Mouse (Mus musculus): ENCODE measurements at regions not wholly inside any gene's neighbourhood (a gene's known extent, or its start where the extent isn't known, plus 50 kb on each side); places are given as distances from the start of the nearest gene placed in this dataset.
"Not testable (repeated sequence)": the region's sequence is repeated elsewhere in the genome, so short reads cannot be mapped to it uniquely, and the experiment has no call there.

DNA sequence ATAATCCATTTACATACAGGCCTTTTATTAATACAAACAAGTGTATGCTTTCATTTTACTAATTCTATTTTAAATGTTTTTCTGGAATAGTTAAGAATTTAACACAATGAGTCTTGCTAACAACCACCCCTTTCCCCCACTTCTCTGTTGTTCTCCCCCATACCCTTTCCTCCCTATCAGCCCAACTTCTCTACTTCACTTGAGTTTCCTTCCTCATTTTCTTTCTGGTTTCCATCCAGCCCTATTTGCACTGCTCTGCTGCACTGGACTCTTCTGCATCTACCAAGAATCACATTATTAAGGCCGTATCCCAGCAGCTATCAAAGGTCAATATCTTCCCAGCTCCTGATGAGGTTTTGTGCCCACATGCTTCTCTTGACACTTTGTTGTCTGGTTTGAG, 145.9 kb downstream of the Fam174a start:
- H3K4me3 ChIP-seq (ENCODE audit: insufficient read depth in 1 of 2, low read depth in 1 of 2, low read length in 2 of 2, poor library complexity in 1 of 2, severe bottlenecking in 1 of 2) = no peak overlapping the region
- no peaks in the 10 kb centered on the region for H3K4me1 ChIP-seq (ENCODE audit: control insufficient read depth in 2 of 2, insufficient read depth in 2 of 2, low read length in 2 of 2, poor library complexity in 1 of 2)
- H3K9me3 ChIP-seq (ENCODE audit: control insufficient read depth, insufficient read depth, low read depth, low read length) = no peaks in the 10 kb centered on the region
- TF ChIP-seq ZNF384 (IDR thresholded peaks at IDR 0.05; ENCODE audit: low read depth, low read length) = no peak
- no peak for TF ChIP-seq ZC3H11A (IDR thresholded peaks at IDR 0.05; ENCODE audit: borderline replicate concordance, low read depth, low read length)
- TF ChIP-seq MAFK (IDR thresholded peaks at IDR 0.05; ENCODE audit: insufficient read depth, low read depth, low read length) = no peak
- no peak for TF ChIP-seq HCFC1 (IDR thresholded peaks at IDR 0.05; ENCODE audit: borderline replicate concordance, insufficient read depth, low read length)
- TF ChIP-seq CHD2 (IDR thresholded peaks at IDR 0.05; ENCODE audit: low read depth, low read length) = no peak
- H3K9ac ChIP-seq (ENCODE audit: insufficient read depth, low read depth, low read length, poor library complexity, severe bottlenecking) = no peak overlapping the region
- H3K36me3 ChIP-seq (ENCODE audit: control insufficient read depth, insufficient read depth, low read length, poor library complexity, severe bottlenecking) = no peaks in the 10 kb centered on the region
- no peak overlapping the region for H3K27ac ChIP-seq (ENCODE audit: insufficient read depth, low read depth, low read length, poor library complexity, severe bottlenecking)
- in situ Hi-C loops (cut with MboI; ENCODE audit: low sequenced_read_pairs in 2 of 2, unreplicated experiment in 2 of 2) = no loop called here
- no peak for DNase-seq (ENCODE audit: low read depth, low spot score)

- no peak overlapping the region for H3K27ac ChIP-seq (ENCODE audit: insufficient read depth, low read depth, low read length, poor library complexity, severe bottlenecking)
- H3K9me3 ChIP-seq (ENCODE audit: control insufficient read depth, insufficient read depth, low read depth, low read length) = no peaks in the 10 kb centered on the region
- no peak overlapping the region for H3K9ac ChIP-seq (ENCODE audit: insufficient read depth, low read depth, low read length, poor library complexity, severe bottlenecking)
- no peak for TF ChIP-seq CHD2 (IDR thresholded peaks at IDR 0.05; ENCODE audit: low read depth, low read length)
- no peak for TF ChIP-seq ZNF384 (IDR thresholded peaks at IDR 0.05; ENCODE audit: low read depth, low read length)
- TF ChIP-seq HCFC1 (IDR thresholded peaks at IDR 0.05; ENCODE audit: borderline replicate concordance, insufficient read depth, low read length) = no peak
- no peak for TF ChIP-seq ZC3H11A (IDR thresholded peaks at IDR 0.05; ENCODE audit: borderline replicate concordance, low read depth, low read length)
- TF ChIP-seq MAFK (IDR thresholded peaks at IDR 0.05; ENCODE audit: insufficient read depth, low read depth, low read length) = no peak
- no peak for DNase-seq (ENCODE audit: low read depth, low spot score)
- in situ Hi-C loops (cut with MboI; ENCODE audit: low sequenced_read_pairs in 2 of 2, unreplicated experiment in 2 of 2) = no loop called here
- H3K36me3 ChIP-seq (ENCODE audit: control insufficient read depth, insufficient read depth, low read length, poor library complexity, severe bottlenecking) = no peaks in the 10 kb centered on the region
- no peaks in the 10 kb centered on the region for H3K4me1 ChIP-seq (ENCODE audit: control insufficient read depth in 2 of 2, insufficient read depth in 2 of 2, low read length in 2 of 2, poor library complexity in 1 of 2)
- no peak overlapping the region for H3K4me3 ChIP-seq (ENCODE audit: insufficient read depth in 1 of 2, low read depth in 1 of 2, low read length in 2 of 2, poor library complexity in 1 of 2, severe bottlenecking in 1 of 2)
Observed at GRCm38 (mm10) chr1:95468095-95468494, 154.7 kb downstream of the Fam174a start.

- Histone ChIP-seq H3K4me1 (ENCODE audit: control insufficient read depth in 2 of 2, insufficient read depth in 2 of 2, low read length in 2 of 2, poor library complexity in 1 of 2) (no peaks in the 10 kb centered on the region), H3K36me3 (ENCODE audit: control insufficient read depth, insufficient read depth, low read length, poor library complexity, severe bottlenecking) (no peaks in the 10 kb centered on the region), H3K4me3 (ENCODE audit: insufficient read depth in 1 of 2, low read depth in 1 of 2, low read length in 2 of 2, poor library complexity in 1 of 2, severe bottlenecking in 1 of 2) (no peak overlapping the region), H3K9ac (ENCODE audit: insufficient read depth, low read depth, low read length, poor library complexity, severe bottlenecking) (no peak overlapping the region), H3K9me3 (ENCODE audit: control insufficient read depth, insufficient read depth, low read depth, low read length) (no peaks in the 10 kb centered on the region), H3K27ac (ENCODE audit: insufficient read depth, low read depth, low read length, poor library complexity, severe bottlenecking) (no peak overlapping the region)
- in situ Hi-C loops (cut with MboI; ENCODE audit: low sequenced_read_pairs in 2 of 2, unreplicated experiment in 2 of 2) = no loop called here
- no peak for DNase-seq (ENCODE audit: low read depth, low spot score)
- TF ChIP-seq MAFK (IDR thresholded peaks at IDR 0.05; ENCODE audit: insufficient read depth, low read depth, low read length) = no peak
- TF ChIP-seq CHD2 (IDR thresholded peaks at IDR 0.05; ENCODE audit: low read depth, low read length) = no peak
- TF ChIP-seq ZNF384 (IDR thresholded peaks at IDR 0.05; ENCODE audit: low read depth, low read length) = no peak
- no peak for TF ChIP-seq HCFC1 (IDR thresholded peaks at IDR 0.05; ENCODE audit: borderline replicate concordance, insufficient read depth, low read length)
- no peak for TF ChIP-seq ZC3H11A (IDR thresholded peaks at IDR 0.05; ENCODE audit: borderline replicate concordance, low read depth, low read length)
Observed at GRCm38 (mm10) chr1:95468772-95469171, 155.3 kb downstream of the Fam174a start.

DNA sequence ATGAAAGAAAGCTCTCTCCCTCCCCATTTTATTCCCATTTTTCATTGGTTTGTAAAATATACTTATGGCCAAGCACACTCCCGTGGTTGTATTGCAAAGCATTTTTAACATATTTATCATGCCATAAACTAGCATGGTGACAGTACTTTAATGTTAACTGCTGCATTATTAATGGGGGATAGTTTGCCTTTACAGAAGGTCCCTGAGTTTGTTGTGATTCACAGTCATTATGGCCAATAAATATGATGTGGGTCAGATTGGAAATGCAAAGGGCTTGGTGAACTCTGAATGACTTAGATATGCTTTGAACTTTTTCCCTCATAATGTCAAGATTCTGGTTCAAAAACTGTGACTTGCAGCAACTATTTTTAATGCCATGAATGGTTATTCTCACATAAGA, 157.1 kb downstream of the Fam174a start:
- H3K9ac ChIP-seq (ENCODE audit: insufficient read depth, low read depth, low read length, poor library complexity, severe bottlenecking) = no peak overlapping the region
- DNase-seq (ENCODE audit: low read depth, low spot score) = no peak
- H3K36me3 ChIP-seq (ENCODE audit: control insufficient read depth, insufficient read depth, low read length, poor library complexity, severe bottlenecking) = no peaks in the 10 kb centered on the region
- in situ Hi-C loops (cut with MboI; ENCODE audit: low sequenced_read_pairs in 2 of 2, unreplicated experiment in 2 of 2) = no loop called here
- no peaks in the 10 kb centered on the region for H3K4me1 ChIP-seq (ENCODE audit: control insufficient read depth in 2 of 2, insufficient read depth in 2 of 2, low read length in 2 of 2, poor library complexity in 1 of 2)
- TF ChIP-seq ZNF384 (IDR thresholded peaks at IDR 0.05; ENCODE audit: low read depth, low read length) = no peak
- no peak for TF ChIP-seq ZC3H11A (IDR thresholded peaks at IDR 0.05; ENCODE audit: borderline replicate concordance, low read depth, low read length)
- no peak for TF ChIP-seq CHD2 (IDR thresholded peaks at IDR 0.05; ENCODE audit: low read depth, low read length)
- no peak overlapping the region for H3K4me3 ChIP-seq (ENCODE audit: insufficient read depth in 1 of 2, low read depth in 1 of 2, low read length in 2 of 2, poor library complexity in 1 of 2, severe bottlenecking in 1 of 2)
- no peak overlapping the region for H3K27ac ChIP-seq (ENCODE audit: insufficient read depth, low read depth, low read length, poor library complexity, severe bottlenecking)
- no peaks in the 10 kb centered on the region for H3K9me3 ChIP-seq (ENCODE audit: control insufficient read depth, insufficient read depth, low read depth, low read length)

DNA sequence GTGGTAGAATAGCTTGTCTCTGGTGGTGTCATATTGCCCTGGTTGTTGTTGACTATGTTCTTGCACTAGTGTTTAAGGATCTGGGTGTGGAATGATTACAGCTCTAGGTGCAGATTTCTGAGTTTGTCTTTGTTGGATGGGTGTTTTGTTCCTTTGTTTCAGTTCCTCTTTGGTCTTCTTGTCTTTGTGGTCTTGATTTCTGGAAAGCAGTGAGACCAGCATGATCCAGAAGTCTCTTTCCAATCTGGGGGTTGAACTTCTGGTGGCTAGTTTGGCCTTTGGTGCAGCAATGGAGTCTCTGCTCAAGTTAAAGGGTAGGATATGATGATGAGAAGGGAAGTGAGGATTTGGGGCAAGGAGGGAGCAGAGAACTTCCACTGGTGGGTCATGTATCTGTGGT, 174.4 kb downstream of the St8sia4 start:
- H3K9ac ChIP-seq (ENCODE audit: insufficient read depth, low read depth, low read length, poor library complexity, severe bottlenecking) = no peak overlapping the region
- no peak overlapping the region for H3K4me3 ChIP-seq (ENCODE audit: insufficient read depth in 1 of 2, low read depth in 1 of 2, low read length in 2 of 2, poor library complexity in 1 of 2, severe bottlenecking in 1 of 2)
- no peak for DNase-seq (ENCODE audit: low read depth, low spot score)
- no peaks in the 10 kb centered on the region for H3K4me1 ChIP-seq (ENCODE audit: control insufficient read depth in 2 of 2, insufficient read depth in 2 of 2, low read length in 2 of 2, poor library complexity in 1 of 2)
- no peak for TF ChIP-seq HCFC1 (IDR thresholded peaks at IDR 0.05; ENCODE audit: borderline replicate concordance, insufficient read depth, low read length)
- TF ChIP-seq ZNF384 (IDR thresholded peaks at IDR 0.05; ENCODE audit: low read depth, low read length) = no peak
- no peak for TF ChIP-seq ZC3H11A (IDR thresholded peaks at IDR 0.05; ENCODE audit: borderline replicate concordance, low read depth, low read length)
- no peaks in the 10 kb centered on the region for H3K36me3 ChIP-seq (ENCODE audit: control insufficient read depth, insufficient read depth, low read length, poor library complexity, severe bottlenecking)
- H3K9me3 ChIP-seq (ENCODE audit: control insufficient read depth, insufficient read depth, low read depth, low read length) = no peaks in the 10 kb centered on the region
- in situ Hi-C loops (cut with MboI; ENCODE audit: low sequenced_read_pairs in 2 of 2, unreplicated experiment in 2 of 2) = no loop called here
- H3K27ac ChIP-seq (ENCODE audit: insufficient read depth, low read depth, low read length, poor library complexity, severe bottlenecking) = no peak overlapping the region

GRCm38 (mm10) chr1:95500671-95501070, 166.7 kb downstream of the St8sia4 start:
- in situ Hi-C loops (cut with MboI; ENCODE audit: low sequenced_read_pairs in 2 of 2, unreplicated experiment in 2 of 2); H3K36me3 ChIP-seq (ENCODE audit: control insufficient read depth, insufficient read depth, low read length, poor library complexity, severe bottlenecking); H3K9me3 ChIP-seq (ENCODE audit: control insufficient read depth, insufficient read depth, low read depth, low read length); H3K27ac ChIP-seq (ENCODE audit: insufficient read depth, low read depth, low read length, poor library complexity, severe bottlenecking); H3K4me1 ChIP-seq (ENCODE audit: control insufficient read depth in 2 of 2, insufficient read depth in 2 of 2, low read length in 2 of 2, poor library complexity in 1 of 2); DNase-seq (ENCODE audit: low read depth, low spot score); H3K4me3 ChIP-seq (ENCODE audit: insufficient read depth in 1 of 2, low read depth in 1 of 2, low read length in 2 of 2, poor library complexity in 1 of 2, severe bottlenecking in 1 of 2); H3K9ac ChIP-seq (ENCODE audit: insufficient read depth, low read depth, low read length, poor library complexity, severe bottlenecking): not testable (repeated sequence)
